Mouse (Mus musculus) lung, postnatal 0 days (tissue): ENCODE results near the gene Olfr694. TPM values are rescaled to one million over a fixed set of nuclear protein-coding genes. Genes with fewer than 3 reads are reported as not detected.
"Not testable (repeated sequence)": the region's sequence is repeated elsewhere in the genome, so short reads cannot be mapped to it uniquely, and the experiment has no call there.

Experiments used
- ATAC-seq: fragments of 200-750 bp; cut with Nextera tagmentation; 2 replicates; pipeline ENCODE4 v1.8.0; 2017; ENCODE audit warnings: moderate library complexity
- DNase-seq: peaks from one replicate; pipeline ENCODE4 v3.0.0-alpha.2; 2016; ENCODE audit warnings: low spot score
- H3K27ac ChIP-seq: fragments of 300-500 bp; sonication (generic); 2 replicates; pipeline ENCODE4 v1.5.1; 2014; ENCODE audit warnings: antibody characterized with exemption, mild to moderate bottlenecking, low read length, mixed read lengths
- H3K27me3 ChIP-seq: fragments of 300-500 bp; sonication (generic); replicated peaks from 2 replicates; pipeline ENCODE4 v1.6.1; 2014; ENCODE audit warnings: low read length, mixed read lengths; ENCODE audit not compliant: insufficient read depth
- H3K36me3 ChIP-seq: fragments of 300-500 bp; sonication (generic); 2 replicates; pipeline ENCODE4 v1.6.1; 2014; ENCODE audit warnings: low read length, mixed read lengths; ENCODE audit not compliant: insufficient read depth
- H3K4me1 ChIP-seq: fragments of 300-500 bp; sonication (generic); 2 replicates; pipeline ENCODE4 v1.6.1; 2014; ENCODE audit warnings: antibody characterized with exemption, low read depth, low read length, mixed read lengths; ENCODE audit not compliant: insufficient read depth
- H3K4me2 ChIP-seq: fragments of 300-500 bp; sonication (generic); replicated peaks from 2 replicates; pipeline ENCODE4 v1.6.1; 2014; ENCODE audit warnings: low read depth, mild to moderate bottlenecking, low read length, moderate library complexity, mixed read lengths
- H3K4me3 ChIP-seq: fragments of 300-500 bp; sonication (generic); 2 replicates; pipeline ENCODE4 v1.5.1; 2014; ENCODE audit warnings: low read depth, low read length
- H3K9ac ChIP-seq: fragments of 300-500 bp; sonication (generic); replicated peaks from 2 replicates; pipeline ENCODE4 v1.6.1; 2014; ENCODE audit warnings: low read depth, mild to moderate bottlenecking
- H3K9me3 ChIP-seq: fragments of 300-500 bp; sonication (generic); 2 replicates; pipeline ENCODE4 v1.6.1; 2016; ENCODE audit warnings: low read length, mixed read lengths
- CTCF ChIP-seq: IDR thresholded peaks from 2 replicates; pipeline ENCODE4 v1.5.1; 2016; ENCODE audit warnings: antibody characterized with exemption, mild to moderate bottlenecking
- EP300 ChIP-seq: IDR thresholded peaks from 2 replicates; pipeline ENCODE4 v1.6.1; 2016; ENCODE audit warnings: antibody characterized with exemption, mild to moderate bottlenecking, control low read depth
- WGBS: fragments of 180-500 bp; shearing (Covaris S2); extraction: QIAGEN DNeasy Blood & Tissue Kit; methylation state at CpG from one replicate; pipeline ENCODE4 v1.1.7; 2014; 5-methylcytosine and 5-hydroxymethylcytosine counted together
- polyA plus RNA-seq: library from polyadenylated mRNA; unstranded; fragments of >200 nt; fragmentation: Nextera tagmentation; extraction: Ambion mirVana; gene quantifications from 2 replicates; pipeline ENCODE4 v1.2.1, GENCODE M21; 2015

Gene Olfr694
- polyA plus RNA-seq: not detected in 2 replicates

- no peak for TF ChIP-seq CTCF
- TF ChIP-seq EP300: no peak
- H3K36me3 ChIP-seq: no peaks in the 10 kb centered on the region
- H3K4me1 ChIP-seq: no peaks in the 10 kb centered on the region
- no peaks in the 10 kb centered on the region for H3K9me3 ChIP-seq
- no peak for DNase-seq
- no peak within 1 kb of the TSS for H3K4me3 ChIP-seq
- ATAC-seq: no peak
- no peak within 1 kb of the TSS for H3K4me2 ChIP-seq
- WGBS: 83% methylated on average over 1 of the region's 1 CpGs
- no peaks in the 10 kb centered on the region for H3K27me3 ChIP-seq
- H3K27ac ChIP-seq: no peak within 1 kb of the TSS
- H3K9ac ChIP-seq: no peak within 1 kb of the TSS
Measured at GRCm38 (mm10) chr7:106691714-106692113, at the start of gene Olfr694. Gene Olfr694, minus strand, starts transcription at chr7:106691814.

- TF ChIP-seq CTCF (no peak), EP300 (no peak)
Measured at GRCm38 (mm10) chr7:106737028-106737427, 45.4 kb upstream of the Olfr694 start.

GRCm38 (mm10) chr7:106733717-106734116, 42.1 kb upstream of the Olfr694 start:
- Histone ChIP-seq H3K27me3 (no peaks in the 10 kb centered on the region), H3K9ac (no peak overlapping the region), H3K9me3 (no peaks in the 10 kb centered on the region), H3K4me3 (no peak overlapping the region), H3K4me2 (no peak overlapping the region), H3K4me1 (no peaks in the 10 kb centered on the region), H3K36me3 (no peaks in the 10 kb centered on the region), H3K27ac (no peak overlapping the region)
- DNase-seq (no peak), ATAC-seq (no peak)
- WGBS: 51% methylated on average over 2 of the region's 2 CpGs
- no peak for TF ChIP-seq EP300

More at GRCm38 (mm10) chr7:106737028-106737427, 45.4 kb upstream of the Olfr694 start:
- no peaks in the 10 kb centered on the region for H3K27me3 ChIP-seq
- ATAC-seq (no peak), DNase-seq (no peak)
- H3K4me3 ChIP-seq: no peak overlapping the region
- H3K36me3 ChIP-seq: no peaks in the 10 kb centered on the region
- H3K9me3 ChIP-seq: no peaks in the 10 kb centered on the region
- H3K4me1 ChIP-seq: no peaks in the 10 kb centered on the region
- H3K4me2 ChIP-seq: no peak overlapping the region
- no peak overlapping the region for H3K27ac ChIP-seq
- no peak overlapping the region for H3K9ac ChIP-seq

- H3K9ac ChIP-seq, H3K27me3 ChIP-seq, H3K27ac ChIP-seq, H3K4me3 ChIP-seq, H3K4me1 ChIP-seq, H3K36me3 ChIP-seq, DNase-seq, H3K4me2 ChIP-seq, H3K9me3 ChIP-seq, ATAC-seq: not testable (repeated sequence)
- 68% methylated on average over 2 of the region's 2 CpGs for WGBS
Measured at GRCm38 (mm10) chr7:106725654-106726053, 34.0 kb upstream of the Olfr694 start.

GRCm38 (mm10) chr7:106716296-106716695, 24.7 kb upstream of the Olfr694 start, which contains the start of gene Olfr695:
Gene Olfr695, minus strand, starts transcription at chr7:106716396.
- Histone ChIP-seq H3K9me3 (no peaks in the 10 kb centered on the region), H3K9ac (no peak within 1 kb of the TSS), H3K4me1 (no peaks in the 10 kb centered on the region), H3K27me3 (no peaks in the 10 kb centered on the region), H3K27ac (no peak within 1 kb of the TSS), H3K4me3 (no peak within 1 kb of the TSS), H3K4me2 (no peak within 1 kb of the TSS), H3K36me3 (no peaks in the 10 kb centered on the region)
- DNase-seq (no peak), ATAC-seq (no peak)
- TF ChIP-seq CTCF: no peak
- TF ChIP-seq EP300: no peak

- Histone ChIP-seq H3K4me2 (no peak overlapping the region), H3K9ac (no peak overlapping the region), H3K9me3 (no peaks in the 10 kb centered on the region), H3K4me1 (no peaks in the 10 kb centered on the region), H3K4me3 (no peak overlapping the region), H3K36me3 (no peaks in the 10 kb centered on the region), H3K27me3 (no peaks in the 10 kb centered on the region), H3K27ac (no peak overlapping the region)
- no peak for TF ChIP-seq EP300
- TF ChIP-seq CTCF: no peak
- ATAC-seq: no peak
- peak; percentile 8 for DNase-seq
- 77% methylated on average over 6 of the region's 6 CpGs for WGBS
Measured at GRCm38 (mm10) chr7:106711463-106711862, 19.8 kb upstream of the Olfr694 start.

- not testable (repeated sequence) for H3K4me3 ChIP-seq, H3K4me1 ChIP-seq, H3K27me3 ChIP-seq, H3K9ac ChIP-seq, ATAC-seq, H3K4me2 ChIP-seq, H3K27ac ChIP-seq, H3K36me3 ChIP-seq, H3K9me3 ChIP-seq, DNase-seq
- whole genome bisulfite sequencing: 90% methylated on average over 10 of the region's 10 CpGs
Measured at GRCm38 (mm10) chr7:106707705-106708104, 16.1 kb upstream of the Olfr694 start.
